Mouse (Mus musculus) left cerebral cortex, adult 2 months (tissue): ENCODE measurements around the gene Bicc1. TPM values are rescaled to one million over a fixed set of nuclear protein-coding genes. Genes with fewer than 3 reads are reported as not detected.

Experiments
- DNase-seq, 2 experiments: peaks; one replicate each; pipeline ENCODE4 v3.0.0; 2021 to 2022; ENCODE audit warnings: low spot score in 2 of 2, mixed read lengths in 1 of 2; ENCODE audit errors: extremely low spot score in 1 of 2
- H3K27ac ChIP-seq: fragments of 200-600 bp; 2 replicates; pipeline ENCODE4 v1.8.1; 2022
- H3K4me3 ChIP-seq: fragments of 200-600 bp; 2 replicates; pipeline ENCODE4 v1.8.1; 2022
- CTCF ChIP-seq: fragments of 200-600 bp; IDR thresholded peaks from 2 replicates; pipeline ENCODE4 v1.8.1; 2022; ENCODE audit warnings: antibody characterized with exemption, mild to moderate bottlenecking, moderate library complexity
- intact Hi-C: fragments of 180-260 bp; cut with DNase I; formaldehyde crosslinking; loops from one replicate; pipeline ENCODE4 v1.15.1; 2025
- total RNA-seq, 2 experiments: library from RNA; stranded (reverse); gene quantifications; 2 replicates each; pipeline ENCODE4 v1.2.3; 2021

The Bicc1 gene
- total RNA-seq, 2 experiments from 2014 or later: 5.1 to 6.7 TPM

- peak in 1 of 2 experiments; percentile 30 for DNase-seq
- H3K27ac ChIP-seq: peak overlapping the region; percentile 80
Measured at GRCm38 (mm10) chr10:70919031-70919663, 240.4 kb downstream of the Bicc1 start.

GRCm38 (mm10) chr10:70916697-70917096 is 242.8 kb downstream of the Bicc1 start:
- H3K4me3 ChIP-seq: no peak overlapping the region
- DNase-seq: no peak
- peak; percentile 42 for TF ChIP-seq CTCF
- no peak overlapping the region for H3K27ac ChIP-seq
- intact Hi-C loops: no loop called here

More at GRCm38 (mm10) chr10:70919031-70919663, 240.4 kb downstream of the Bicc1 start:
- no peak overlapping the region for H3K4me3 ChIP-seq
- TF ChIP-seq CTCF: no peak
- intact Hi-C loops: loop anchor here (1.0 kb wide), 1 partner anchor 240 kb away; the partner anchor contains the start of gene Bicc1

GRCm38 (mm10) chr10:70915096-70915495 is 244.4 kb downstream of the Bicc1 start:
- intact Hi-C loops: no loop called here

GRCm38 (mm10) chr10:70903936-70904335 is 255.6 kb downstream of the Bicc1 start:
- Histone ChIP-seq H3K4me3 (no peak overlapping the region), H3K27ac (no peak overlapping the region)
- no peak for TF ChIP-seq CTCF
- intact Hi-C loops: no loop called here
- no peak for DNase-seq

More at GRCm38 (mm10) chr10:70915096-70915495, 244.4 kb downstream of the Bicc1 start:
- DNase-seq: no peak
- no peak for TF ChIP-seq CTCF
- Histone ChIP-seq H3K27ac (no peak overlapping the region), H3K4me3 (no peak overlapping the region)

- DNase-seq: no peak
- no peak for TF ChIP-seq CTCF
- Histone ChIP-seq H3K4me3 (no peak overlapping the region), H3K27ac (no peak overlapping the region)
- intact Hi-C loops: no loop called here
Measured at GRCm38 (mm10) chr10:70902751-70903485, 256.6 kb downstream of the Bicc1 start.

GRCm38 (mm10) chr10:70901193-70901875 is 258.2 kb downstream of the Bicc1 start:
- peak; percentile 18 to 25 for DNase-seq
- H3K27ac ChIP-seq: no peak overlapping the region

GRCm38 (mm10) chr10:70895891-70896290 is 263.6 kb downstream of the Bicc1 start:
- Histone ChIP-seq H3K27ac (no peak overlapping the region), H3K4me3 (no peak overlapping the region)
- peak in 1 of 2 experiments; percentile 3 for DNase-seq
- TF ChIP-seq CTCF: no peak
- intact Hi-C loops: no loop called here

More at GRCm38 (mm10) chr10:70901193-70901875, 258.2 kb downstream of the Bicc1 start:
- H3K4me3 ChIP-seq: no peak overlapping the region
- TF ChIP-seq CTCF: no peak
- intact Hi-C loops: no loop called here

GRCm38 (mm10) chr10:70878046-70878445 is 281.5 kb downstream of the Bicc1 start:
- H3K27ac ChIP-seq: no peak overlapping the region
- DNase-seq: no peak
- TF ChIP-seq CTCF: no peak
- no peak overlapping the region for H3K4me3 ChIP-seq
- intact Hi-C loops: no loop called here

- intact Hi-C loops: no loop called here
- no peak overlapping the region for H3K4me3 ChIP-seq
- H3K27ac ChIP-seq: no peak overlapping the region
- TF ChIP-seq CTCF: no peak
- DNase-seq: no peak
Measured at GRCm38 (mm10) chr10:70877631-70878030, 281.9 kb downstream of the Bicc1 start.

- no peak for TF ChIP-seq CTCF
- Histone ChIP-seq H3K27ac (no peak overlapping the region), H3K4me3 (no peak overlapping the region)
- intact Hi-C loops: no loop called here
- DNase-seq: no peak
Measured at GRCm38 (mm10) chr10:70876522-70876921, 283.0 kb downstream of the Bicc1 start.

GRCm38 (mm10) chr10:70876119-70876518 is 283.4 kb downstream of the Bicc1 start:
- peak; percentile 39 for TF ChIP-seq CTCF
- H3K27ac ChIP-seq: no peak overlapping the region
- intact Hi-C loops: no loop called here
- no peak overlapping the region for H3K4me3 ChIP-seq
- no peak for DNase-seq

GRCm38 (mm10) chr10:70874994-70875538 is 284.4 kb downstream of the Bicc1 start:
- Histone ChIP-seq H3K27ac (no peak overlapping the region), H3K4me3 (no peak overlapping the region)
- no peak for TF ChIP-seq CTCF
- intact Hi-C loops: no loop called here
- DNase-seq: no peak

Other genes with a start within 250 kb of the Bicc1 start
- gene Tfam, start 78.6 kb upstream of the Bicc1 start, total RNA-seq: 10 to 100 TPM; 34.0 to 41.1 TPM
- 10 to 100 TPM; 49.6 to 50.7 TPM for gene Ube2d1, start 125.6 kb upstream of the Bicc1 start, total RNA-seq
- 100 to 1,000 TPM; 119 to 131 TPM for gene Cisd1, start 185.3 kb upstream of the Bicc1 start, total RNA-seq
- 10 to 100 TPM; 30.5 to 36.7 TPM for gene Ipmk, start 188.1 kb upstream of the Bicc1 start, total RNA-seq